ENCODE assay signal across 7 mouse cellular contexts in genomic region chr3:108018190-108018820, GRCm38 (mm10). TPM values are rescaled to one million over a fixed set of nuclear protein-coding genes. Genes with fewer than 3 reads are reported as not detected.
DNase-seq lines count a peak whose midpoint lies in the region; ATAC-seq and TF ChIP-seq lines count a peak whose summit lies in the region.

No protein-coding gene starts in this region.

- DNase-seq in 416B (ENCODE audit: low read depth): peak; percentile 83
- DNase-seq in CD4-positive helper T cell, adult 2 months (ENCODE audit: low read depth, low spot score): peak; percentile 61
- DNase-seq in forebrain, postnatal 0 days: no peak
- no peak for DNase-seq in right cerebral cortex, postnatal 25 days
- DNase-seq in cerebellum, adult 8-10 months: no peak

- H3K4me2 ChIP-seq in forebrain, postnatal 0 days (ENCODE audit: low read depth): peak overlapping the region; percentile 70
- peak overlapping the region; percentile 82 for H3K4me2 ChIP-seq in limb, embryonic 12.5 days
- peak overlapping the region; percentile 88 for H3K4me2 ChIP-seq in midbrain, embryonic 13.5 days (replicated peaks)

- no peak for TF ChIP-seq CTCF in forebrain, postnatal 0 days (IDR thresholded peaks at IDR 0.05; ENCODE audit: low read depth)

- no peaks in the 10 kb centered on the region for H3K36me3 ChIP-seq in forebrain, postnatal 0 days (ENCODE audit: insufficient read depth)
- no peaks in the 10 kb centered on the region for H3K36me3 ChIP-seq in limb, embryonic 12.5 days
- H3K36me3 ChIP-seq in midbrain, embryonic 13.5 days: no peaks in the 10 kb centered on the region

- peak overlapping the region; percentile 39 for H3K4me3 ChIP-seq in forebrain, postnatal 0 days (ENCODE audit: low read depth, low read length)
- peak overlapping the region; percentile 44 for H3K4me3 ChIP-seq in limb, embryonic 12.5 days (replicated peaks)
- peak overlapping the region; percentile 40 for H3K4me3 ChIP-seq in midbrain, embryonic 13.5 days (replicated peaks)

- H3K4me1 ChIP-seq in forebrain, postnatal 0 days (ENCODE audit: insufficient read depth): no peaks in the 10 kb centered on the region
- peaks cover 11% of the 10 kb centered on the region for H3K4me1 ChIP-seq in limb, embryonic 12.5 days (replicated peaks)
- H3K4me1 ChIP-seq in midbrain, embryonic 13.5 days (replicated peaks): peaks cover 18% of the 10 kb centered on the region

- H3K27ac ChIP-seq in forebrain, postnatal 0 days (ENCODE audit: low read depth, low read length): peak overlapping the region; percentile 23
- H3K27ac ChIP-seq in limb, embryonic 12.5 days: peak overlapping the region; percentile 93
- H3K27ac ChIP-seq in midbrain, embryonic 13.5 days: 0 out of 2 replicates have a peak overlapping the region, but pooled peaks have one; percentile 46

- H3K9me3 ChIP-seq in forebrain, postnatal 0 days (ENCODE audit: low read length): no peaks in the 10 kb centered on the region
- H3K9me3 ChIP-seq in limb, embryonic 12.5 days: no peaks in the 10 kb centered on the region
- no peaks in the 10 kb centered on the region for H3K9me3 ChIP-seq in midbrain, embryonic 13.5 days

- H3K27me3 ChIP-seq in forebrain, postnatal 0 days (ENCODE audit: insufficient read depth, low read length): no peaks in the 10 kb centered on the region
- no peaks in the 10 kb centered on the region for H3K27me3 ChIP-seq in limb, embryonic 12.5 days
- H3K27me3 ChIP-seq in midbrain, embryonic 13.5 days: peaks cover 6% of the 10 kb centered on the region; the same call in 1 of the 2 replicates

- ATAC-seq in forebrain, postnatal 0 days: no peak
- ATAC-seq in limb, embryonic 12.5 days (ENCODE audit: insufficient number of reproducible peaks, insufficient read depth, low FRiP score, low TSS enrichment, low read depth): no peak
- ATAC-seq in midbrain, embryonic 13.5 days: no peak

- H3K9ac ChIP-seq in forebrain, postnatal 0 days: peak overlapping the region; percentile 62; the same call in 1 of the 2 replicates
- H3K9ac ChIP-seq in limb, embryonic 12.5 days (replicated peaks): no peak overlapping the region; the same call in 1 of the 2 replicates
- H3K9ac ChIP-seq in midbrain, embryonic 13.5 days (replicated peaks): peak overlapping the region; percentile 51; the same call in 1 of the 2 replicates

- 20% methylated on average over 14 of the region's 14 CpGs for WGBS in forebrain, postnatal 0 days
- WGBS in limb, embryonic 12.5 days: 30% methylated on average over 14 of the region's 14 CpGs
- WGBS in midbrain, embryonic 13.5 days: 38% methylated on average over 14 of the region's 14 CpGs

RNA-seq across cellular contexts. Expression of gene Gstm1, which starts 0.5 kb away (rescaled TPM):
- total RNA-seq in forebrain, postnatal 0 days (2014; rRNA removed): 57.9 and 58.1 TPM in 2 replicates
- 190 and 241 TPM in 2 replicates for polyA plus RNA-seq in forebrain, postnatal 0 days (2015; fragmentation: Nextera tagmentation; extraction: Ambion mirVana)
- polyA plus RNA-seq in limb, embryonic 12.5 days (2016; fragmentation: Nextera tagmentation; extraction: Ambion mirVana): 38.3 and 38.9 TPM in 2 replicates
- polyA plus RNA-seq in midbrain, embryonic 13.5 days (2015; fragmentation: Nextera tagmentation; extraction: Ambion mirVana): 28.7 and 36.2 TPM in 2 replicates

RNA-seq across cellular contexts. Expression of gene Gstm4, which starts 26.4 kb away (rescaled TPM):
- total RNA-seq in forebrain, postnatal 0 days (2014; rRNA removed): 5.5 and 5.6 TPM in 2 replicates
- polyA plus RNA-seq in forebrain, postnatal 0 days (2015; fragmentation: Nextera tagmentation; extraction: Ambion mirVana): 20.7 and 22.9 TPM in 2 replicates
- polyA plus RNA-seq in limb, embryonic 12.5 days (2016; fragmentation: Nextera tagmentation; extraction: Ambion mirVana): 16.3 and 17.4 TPM in 2 replicates
- 13.8 and 14.2 TPM in 2 replicates for polyA plus RNA-seq in midbrain, embryonic 13.5 days (2015; fragmentation: Nextera tagmentation; extraction: Ambion mirVana)

RNA-seq across cellular contexts. Expression of gene Gstm2, which starts 32.1 kb away (rescaled TPM):
- 6.5 TPM in 2 replicates for total RNA-seq in forebrain, postnatal 0 days (2014; rRNA removed)
- 11.9 and 12.0 TPM in 2 replicates for polyA plus RNA-seq in forebrain, postnatal 0 days (2015; fragmentation: Nextera tagmentation; extraction: Ambion mirVana)
- 34.0 and 37.4 TPM in 2 replicates for polyA plus RNA-seq in limb, embryonic 12.5 days (2016; fragmentation: Nextera tagmentation; extraction: Ambion mirVana)
- 6.0 and 6.2 TPM in 2 replicates for polyA plus RNA-seq in midbrain, embryonic 13.5 days (2015; fragmentation: Nextera tagmentation; extraction: Ambion mirVana)

RNA-seq across cellular contexts. Expression of gene Gstm3, which starts 49.2 kb away (rescaled TPM):
- total RNA-seq in forebrain, postnatal 0 days (2014; rRNA removed): not detected in 2 replicates
- not detected in 2 replicates for polyA plus RNA-seq in forebrain, postnatal 0 days (2015; fragmentation: Nextera tagmentation; extraction: Ambion mirVana)
- polyA plus RNA-seq in limb, embryonic 12.5 days (2016; fragmentation: Nextera tagmentation; extraction: Ambion mirVana): not detected in 2 replicates
- 0.26 TPM in 1 of 2 replicates, not detected in the other for polyA plus RNA-seq in midbrain, embryonic 13.5 days (2015; fragmentation: Nextera tagmentation; extraction: Ambion mirVana)

Comparison
In these comparisons a context has a peak if more than half of its experiments do, and no peak if none do; other contexts are left out.
1. DNase-seq: peak in 416B (single experiment) and CD4-positive helper T cell, adult 2 months (single experiment); none in forebrain, postnatal 0 days (single experiment), right cerebral cortex, postnatal 25 days (single experiment) and cerebellum, adult 8-10 months (single experiment).
2. H3K27ac ChIP-seq: peak in every context shown above with its lines; median percentile 93 in limb, embryonic 12.5 days; 46 in midbrain, embryonic 13.5 days; 23 in forebrain, postnatal 0 days.
3. Peak in every context shown above with its lines, with median percentiles within 50 percentile points of each other: H3K4me2 ChIP-seq and H3K4me3 ChIP-seq.